Mouse (Mus musculus) stomach, postnatal 0 days (tissue): Measurements from ENCODE around the gene Ntrk2.

ENCODE experiments used
- CTCF ChIP-seq: IDR thresholded peaks from 2 replicates; pipeline ENCODE4 v1.5.1; 2016; ENCODE audit warnings: antibody characterized with exemption, low read depth, mild to moderate bottlenecking, moderate library complexity
- EP300 ChIP-seq: optimal IDR thresholded peaks from 2 replicates; pipeline ENCODE3; 2016; ENCODE audit warnings: antibody characterized with exemption

DNA sequence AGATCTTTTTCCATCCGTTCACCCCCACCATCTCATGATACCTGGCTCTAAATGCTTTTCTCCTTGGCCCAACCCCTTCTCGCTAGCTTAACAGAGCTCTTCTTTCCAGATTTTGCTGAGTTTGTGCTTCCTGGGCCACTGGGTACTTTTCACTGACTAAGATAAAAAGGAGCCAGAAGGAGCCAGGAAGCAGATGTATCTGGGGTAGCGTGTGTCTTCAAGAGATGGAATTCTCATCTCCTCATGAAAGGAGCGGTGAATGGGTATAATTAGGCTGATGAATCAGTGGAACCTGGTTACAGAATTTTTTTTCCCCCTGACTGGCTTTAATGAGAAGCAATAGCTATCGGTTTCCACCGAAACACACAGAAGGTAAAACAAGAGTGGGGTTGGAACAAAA lies 198.2 kb downstream of the Ntrk2 start:
- TF ChIP-seq CTCF (no peak), EP300 (no peak)
